Mouse (Mus musculus) G1E (cell line): Measurements from ENCODE around the gene Ankmy2.

Experiments
- CTCF ChIP-seq: IDR thresholded peaks from 2 replicates; pipeline ENCODE4 v1.5.1; 2012; ENCODE audit warnings: low read depth, low read length, inconsistent platforms, mixed read lengths
- GATA1 ChIP-seq: IDR thresholded peaks from 2 replicates; pipeline ENCODE4 v1.6.1; 2012; ENCODE audit warnings: borderline replicate concordance, low read length, inconsistent platforms, mixed read lengths

DNA sequence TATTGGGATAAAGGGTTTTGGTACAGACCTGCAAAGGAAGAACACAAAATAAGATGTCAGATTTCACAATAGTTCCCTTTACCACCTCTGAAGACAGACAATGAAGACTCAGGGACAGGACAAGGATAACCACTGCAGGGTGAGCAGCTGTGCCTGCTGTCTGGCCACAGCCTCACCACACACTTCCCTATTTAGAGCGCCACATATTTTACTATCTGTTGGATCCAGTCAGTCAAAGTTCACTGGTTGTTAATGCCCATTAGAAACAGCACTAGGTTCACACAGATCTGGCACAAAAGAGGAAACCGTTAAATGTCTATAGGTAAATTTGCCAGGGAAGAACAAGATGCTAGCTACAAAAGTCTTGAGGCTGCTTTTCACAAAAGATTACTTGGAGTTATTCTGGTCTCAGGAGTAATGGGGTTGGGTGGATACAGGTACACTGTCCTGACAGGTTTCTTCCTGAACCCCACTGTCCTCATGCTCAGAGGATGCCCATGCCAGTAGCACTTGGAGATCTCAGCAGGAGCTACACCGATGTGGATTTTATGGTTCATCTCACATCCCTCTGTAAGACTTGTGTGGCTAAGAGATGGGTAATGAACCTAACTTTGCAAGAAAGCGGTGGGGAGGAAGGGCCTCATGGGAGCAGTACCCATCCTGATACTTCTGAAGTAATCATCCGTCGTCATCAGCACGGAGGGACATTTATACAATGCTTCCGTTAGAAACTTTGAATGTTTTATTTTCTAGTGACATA lies 57.7 kb downstream of the Ankmy2 start:
- no peak for TF ChIP-seq CTCF
- TF ChIP-seq GATA1: no peak
